Mouse (Mus musculus): ENCODE data around the gene Gm3629. TPM values are rescaled to one million over a fixed set of nuclear protein-coding genes. Genes with fewer than 3 reads are reported as not detected.
A peak's percentile ranks its signal among the peaks of the same experiment; 100 is the strongest.
"Not testable (repeated sequence)": the region's sequence is repeated elsewhere in the genome, so short reads cannot be mapped to it uniquely, and the experiment has no call there.

Gene Gm3629
- not detected in 2 replicates for polyA plus RNA-seq (2015; fragmentation: Nextera tagmentation; extraction: Ambion mirVana)

DNA sequence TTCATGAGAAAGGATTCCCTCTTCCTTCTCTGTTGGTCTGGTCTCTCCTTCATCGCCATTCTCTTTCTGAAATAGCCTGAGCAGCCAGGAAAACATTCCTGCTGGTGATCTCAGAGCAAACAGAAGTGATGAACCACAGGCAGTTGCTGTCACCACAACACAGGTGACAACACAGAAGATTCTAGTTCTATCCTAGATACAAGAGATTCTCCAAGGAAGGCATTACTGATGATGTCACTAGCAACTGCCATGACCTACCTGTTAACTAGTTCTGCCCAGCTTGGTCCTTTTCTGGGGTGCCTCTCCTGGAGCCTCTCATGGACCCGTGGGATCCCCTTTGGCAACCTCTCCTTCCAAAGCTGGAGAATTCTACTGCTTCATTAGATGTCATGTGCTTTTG, at the start of gene Gm3629:
Gm3629 (minus strand) TSS at position 101 of the 400 bp plus-strand sequence.
- ATAC-seq (ENCODE audit: low read depth); H3K27ac ChIP-seq (ENCODE audit: low read length); H3K9me3 ChIP-seq (replicated peaks; ENCODE audit: control insufficient read depth, low read length); H3K27me3 ChIP-seq (ENCODE audit: control insufficient read depth, insufficient read depth, low read depth, low read length); H3K4me3 ChIP-seq (ENCODE audit: low read depth, low read length); H3K4me2 ChIP-seq (ENCODE audit: low read depth, low read length); H3K9ac ChIP-seq (ENCODE audit: low read depth, low read length); H3K4me1 ChIP-seq (ENCODE audit: control insufficient read depth, low read depth, low read length); H3K36me3 ChIP-seq (ENCODE audit: control insufficient read depth, insufficient read depth): not testable (repeated sequence)
- WGBS (ENCODE audit: insufficient replicate concordance), result 20% methylated on average over 1 of the region's 2 CpGs

DNA sequence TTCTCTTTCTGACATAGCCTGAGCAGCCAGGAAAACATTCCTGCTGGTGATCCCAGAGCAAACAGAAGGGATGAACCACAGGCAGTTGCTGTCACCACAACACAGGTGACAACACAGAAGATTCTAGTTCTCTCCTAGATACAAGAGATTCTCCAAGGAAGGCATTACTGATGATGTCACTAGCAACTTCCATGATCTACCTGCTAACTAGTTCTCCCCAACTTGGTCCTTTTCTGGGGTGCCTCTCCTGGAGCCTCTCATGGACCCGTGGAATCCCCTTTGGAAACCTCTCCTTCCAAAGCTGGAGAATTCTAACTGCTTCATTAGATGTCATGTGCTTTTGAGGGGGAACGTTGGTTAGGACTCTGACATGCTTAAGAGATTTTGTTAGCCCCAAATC, 31.9 kb upstream of the Gm3629 start, which contains the start of gene Gm3460:
Gm3460 (minus strand) TSS at position 101 of the 400 bp plus-strand sequence.
- not testable (repeated sequence) for H3K9ac ChIP-seq (ENCODE audit: low read depth, low read length); H3K9me3 ChIP-seq (replicated peaks; ENCODE audit: control insufficient read depth, low read length); H3K4me1 ChIP-seq (ENCODE audit: control insufficient read depth, low read depth, low read length); H3K36me3 ChIP-seq (ENCODE audit: control insufficient read depth, insufficient read depth); H3K4me2 ChIP-seq (ENCODE audit: low read depth, low read length); H3K4me3 ChIP-seq (ENCODE audit: low read depth, low read length); H3K27me3 ChIP-seq (ENCODE audit: control insufficient read depth, insufficient read depth, low read depth, low read length); ATAC-seq (ENCODE audit: low read depth); H3K27ac ChIP-seq (ENCODE audit: low read length)
- 30% methylated on average over 1 of the region's 2 CpGs for WGBS (ENCODE audit: insufficient replicate concordance)

DNA sequence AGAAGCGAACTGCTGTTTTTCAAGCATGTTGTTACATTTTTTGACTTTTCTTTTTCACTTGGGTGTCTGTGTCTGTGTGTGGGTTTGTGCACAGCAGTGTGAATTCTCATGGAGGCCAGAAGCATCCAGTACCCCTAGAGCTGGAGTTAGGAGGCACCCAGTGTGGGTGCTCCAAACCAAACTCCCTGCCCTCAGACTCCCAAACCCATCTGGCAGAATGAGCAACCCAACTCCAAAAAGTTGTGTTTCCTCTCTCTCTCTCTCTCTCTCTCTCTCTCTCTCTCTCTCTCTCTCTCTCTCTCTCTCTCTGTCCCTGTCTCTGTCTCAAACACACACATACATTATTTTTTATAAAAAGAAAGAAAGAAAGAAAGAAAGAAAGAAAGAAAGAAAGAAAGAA, 16.0 kb upstream of the Gm3629 start:
- not testable (repeated sequence) for H3K27me3 ChIP-seq (ENCODE audit: control insufficient read depth, insufficient read depth, low read depth, low read length); ATAC-seq (ENCODE audit: low read depth); H3K9me3 ChIP-seq (replicated peaks; ENCODE audit: control insufficient read depth, low read length); H3K4me2 ChIP-seq (ENCODE audit: low read depth, low read length); H3K9ac ChIP-seq (ENCODE audit: low read depth, low read length); H3K27ac ChIP-seq (ENCODE audit: low read length); H3K4me3 ChIP-seq (ENCODE audit: low read depth, low read length); H3K36me3 ChIP-seq (ENCODE audit: control insufficient read depth, insufficient read depth); H3K4me1 ChIP-seq (ENCODE audit: control insufficient read depth, low read depth, low read length)
- no CpG with 5 or more reads among the region's 1 CpGs for WGBS (ENCODE audit: insufficient replicate concordance)

DNA sequence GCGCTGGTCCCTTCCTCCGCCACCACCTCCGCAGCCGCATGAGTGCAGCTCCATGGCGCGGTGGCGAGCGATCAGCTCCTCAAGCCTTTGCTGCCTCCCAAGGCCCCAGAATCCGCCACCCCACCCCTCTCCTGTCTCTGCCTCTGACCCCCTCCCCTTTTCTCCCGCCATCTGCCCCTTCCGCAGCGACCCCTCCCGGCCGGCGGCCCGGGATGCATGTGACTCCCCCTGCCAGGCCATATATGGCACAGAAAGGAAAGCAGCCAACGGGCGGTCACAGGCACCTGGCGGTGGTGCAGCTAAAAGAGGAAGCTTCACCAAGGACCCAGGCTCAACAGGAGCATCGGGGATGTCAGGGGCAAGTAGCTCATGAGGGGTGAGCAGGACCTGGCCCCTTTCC, 14.6 kb upstream of the Gm3629 start:
- 0 out of 2 replicates have a peak overlapping the region, but pooled peaks have one; percentile 9 for H3K4me2 ChIP-seq (ENCODE audit: low read depth, low read length)
- 4% methylated on average over 19 of the region's 20 CpGs for WGBS (ENCODE audit: insufficient replicate concordance)
- H3K9ac ChIP-seq (ENCODE audit: low read depth, low read length), result not testable (repeated sequence)

DNA sequence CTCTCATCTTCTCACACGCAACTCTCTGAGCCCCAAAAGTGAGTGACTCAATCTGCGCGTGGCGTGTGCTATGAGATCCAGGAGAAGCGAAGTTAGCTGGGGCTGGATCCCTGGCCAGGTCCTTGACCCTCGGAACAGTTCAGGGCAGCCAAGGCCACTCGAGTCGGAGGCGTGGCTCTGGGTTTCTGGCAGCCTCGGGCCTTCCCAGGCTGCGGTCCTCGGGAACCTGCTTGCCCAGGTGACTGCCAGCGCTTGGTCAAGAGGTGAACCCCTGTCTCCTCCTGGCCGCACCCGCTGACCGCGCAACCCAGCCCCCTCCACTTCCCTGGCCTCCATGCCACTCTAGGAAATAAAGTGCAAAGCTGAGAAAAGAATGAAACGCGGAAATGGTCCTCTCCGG, 14.1 kb upstream of the Gm3629 start:
- not testable (repeated sequence) for ATAC-seq (ENCODE audit: low read depth); H3K4me1 ChIP-seq (ENCODE audit: control insufficient read depth, low read depth, low read length); H3K36me3 ChIP-seq (ENCODE audit: control insufficient read depth, insufficient read depth); H3K9me3 ChIP-seq (replicated peaks; ENCODE audit: control insufficient read depth, low read length); H3K4me3 ChIP-seq (ENCODE audit: low read depth, low read length); H3K27ac ChIP-seq (ENCODE audit: low read length); H3K9ac ChIP-seq (ENCODE audit: low read depth, low read length); H3K27me3 ChIP-seq (ENCODE audit: control insufficient read depth, insufficient read depth, low read depth, low read length)
- WGBS (ENCODE audit: insufficient replicate concordance), result 5% methylated on average over 17 of the region's 20 CpGs
- H3K4me2 ChIP-seq (ENCODE audit: low read depth, low read length), result 0 out of 2 replicates have a peak overlapping the region, but pooled peaks have one; percentile 9

More for the DNA sequence above, 14.6 kb upstream of the Gm3629 start:
- not testable (repeated sequence) for H3K4me3 ChIP-seq (ENCODE audit: low read depth, low read length); ATAC-seq (ENCODE audit: low read depth); H3K4me1 ChIP-seq (ENCODE audit: control insufficient read depth, low read depth, low read length); H3K9me3 ChIP-seq (replicated peaks; ENCODE audit: control insufficient read depth, low read length); H3K36me3 ChIP-seq (ENCODE audit: control insufficient read depth, insufficient read depth); H3K27ac ChIP-seq (ENCODE audit: low read length); H3K27me3 ChIP-seq (ENCODE audit: control insufficient read depth, insufficient read depth, low read depth, low read length)

DNA sequence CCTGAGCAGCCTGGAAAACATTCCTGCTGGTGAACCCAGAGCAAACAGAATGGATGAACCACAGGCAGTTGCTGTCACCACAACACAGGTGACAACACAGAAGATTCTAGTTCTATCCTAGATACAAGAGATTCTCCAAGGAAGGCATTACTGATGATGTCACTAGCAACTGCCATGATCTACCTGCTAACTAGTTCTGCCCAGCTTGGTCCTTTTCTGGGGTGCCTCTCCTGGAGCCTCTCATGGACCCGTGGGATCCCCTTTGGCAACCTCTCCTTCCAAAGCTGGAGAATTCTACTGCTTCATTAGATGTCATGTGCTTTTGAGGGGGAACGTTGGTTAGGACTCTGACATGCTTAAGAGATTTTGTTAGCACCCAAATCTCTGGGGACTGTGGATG, 53.2 kb downstream of the Gm3629 start, which contains the start of gene Gm8356:
Gm8356 (minus strand) TSS at position 101 of the 400 bp plus-strand sequence.
- H3K27me3 ChIP-seq (ENCODE audit: control insufficient read depth, insufficient read depth, low read depth, low read length); H3K4me3 ChIP-seq (ENCODE audit: low read depth, low read length); H3K4me2 ChIP-seq (ENCODE audit: low read depth, low read length); H3K27ac ChIP-seq (ENCODE audit: low read length); H3K36me3 ChIP-seq (ENCODE audit: control insufficient read depth, insufficient read depth); ATAC-seq (ENCODE audit: low read depth); H3K9ac ChIP-seq (ENCODE audit: low read depth, low read length); H3K9me3 ChIP-seq (replicated peaks; ENCODE audit: control insufficient read depth, low read length); H3K4me1 ChIP-seq (ENCODE audit: control insufficient read depth, low read depth, low read length): not testable (repeated sequence)
- no CpG with 5 or more reads among the region's 2 CpGs for WGBS (ENCODE audit: insufficient replicate concordance)

Other genes starting within 250 kb of the Gm3629 start
- gene Gm3618, start 246.9 kb downstream of the Gm3629 start, polyA plus RNA-seq (2015; fragmentation: Nextera tagmentation; extraction: Ambion mirVana), result not detected in 2 replicates
- gene Gm16440, start 200.3 kb downstream of the Gm3629 start, polyA plus RNA-seq (2015; fragmentation: Nextera tagmentation; extraction: Ambion mirVana), result not detected in 2 replicates
- not detected in 2 replicates for gene Gm3591, start 178.1 kb downstream of the Gm3629 start, polyA plus RNA-seq (2015; fragmentation: Nextera tagmentation; extraction: Ambion mirVana)
- gene Gm3594, start 146.0 kb downstream of the Gm3629 start, polyA plus RNA-seq (2015; fragmentation: Nextera tagmentation; extraction: Ambion mirVana), result not detected in 2 replicates
- not detected in 2 replicates for gene Gm8356, start 53.3 kb downstream of the Gm3629 start, polyA plus RNA-seq (2015; fragmentation: Nextera tagmentation; extraction: Ambion mirVana)
- not detected in 2 replicates for gene Gm3460, start 31.8 kb upstream of the Gm3629 start, polyA plus RNA-seq (2015; fragmentation: Nextera tagmentation; extraction: Ambion mirVana)
- gene Gm10251, start 93.6 kb upstream of the Gm3629 start, polyA plus RNA-seq (2015; fragmentation: Nextera tagmentation; extraction: Ambion mirVana), result not detected in 2 replicates
- not detected in 2 replicates for gene Gm8050, start 129.6 kb upstream of the Gm3629 start, polyA plus RNA-seq (2015; fragmentation: Nextera tagmentation; extraction: Ambion mirVana)
- 0.12 TPM in 1 of 2 replicates, not detected in the other for gene Gm3636, start 151.7 kb upstream of the Gm3629 start, polyA plus RNA-seq (2015; fragmentation: Nextera tagmentation; extraction: Ambion mirVana)
- not detected in 2 replicates for gene Gm8362, start 183.8 kb upstream of the Gm3629 start, polyA plus RNA-seq (2015; fragmentation: Nextera tagmentation; extraction: Ambion mirVana)
- gene Gm3642, start 249.7 kb upstream of the Gm3629 start, polyA plus RNA-seq (2015; fragmentation: Nextera tagmentation; extraction: Ambion mirVana), result not detected in 2 replicates